Mouse (Mus musculus): Measurements from ENCODE around the gene Tshb.

Gene Tshb

DNA sequence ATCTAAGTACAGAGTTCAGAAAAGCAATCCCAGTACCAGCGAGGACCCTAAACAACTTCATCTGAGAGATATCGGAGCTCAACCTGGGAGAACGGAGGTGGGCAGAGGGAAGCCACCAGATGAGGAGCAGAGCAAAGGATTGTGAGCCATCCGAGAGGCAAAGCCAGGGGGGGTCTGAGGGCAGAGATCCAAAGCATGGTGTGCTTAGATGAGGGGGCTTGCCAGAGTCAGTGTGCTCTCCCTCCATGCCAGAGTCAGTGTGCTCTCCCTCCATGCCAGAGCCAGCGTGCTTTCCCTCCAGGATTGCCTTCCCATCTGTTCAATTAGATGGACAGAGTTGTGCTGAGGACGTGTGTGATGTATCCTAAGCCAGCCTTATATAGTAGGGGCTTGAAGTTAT, 45.4 kb downstream of the Tshb start:
- DNase-seq (ENCODE audit: low spot score in 2 of 2) = no peak

DNA sequence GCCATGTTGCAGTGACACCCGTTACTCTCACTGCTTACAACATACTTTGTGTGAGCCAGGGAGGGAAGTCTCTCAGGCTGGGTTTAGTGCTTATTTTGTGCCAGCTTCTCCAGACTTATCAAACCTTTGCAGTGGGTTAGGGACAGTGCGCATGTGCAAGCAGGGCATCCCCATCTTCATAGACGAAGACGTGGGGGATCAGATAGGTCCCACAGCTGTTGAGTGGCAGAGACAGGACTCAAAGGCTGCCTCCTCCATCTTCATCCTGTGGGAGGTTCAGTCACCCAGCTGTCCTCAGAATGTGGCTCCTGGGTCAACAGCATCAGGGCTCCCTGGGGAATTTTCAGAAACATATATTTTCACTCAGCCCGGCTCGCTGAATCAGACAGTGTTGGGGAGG, 46.1 kb downstream of the Tshb start:
- DNase-seq (ENCODE audit: low spot score in 2 of 2) = no peak

DNA sequence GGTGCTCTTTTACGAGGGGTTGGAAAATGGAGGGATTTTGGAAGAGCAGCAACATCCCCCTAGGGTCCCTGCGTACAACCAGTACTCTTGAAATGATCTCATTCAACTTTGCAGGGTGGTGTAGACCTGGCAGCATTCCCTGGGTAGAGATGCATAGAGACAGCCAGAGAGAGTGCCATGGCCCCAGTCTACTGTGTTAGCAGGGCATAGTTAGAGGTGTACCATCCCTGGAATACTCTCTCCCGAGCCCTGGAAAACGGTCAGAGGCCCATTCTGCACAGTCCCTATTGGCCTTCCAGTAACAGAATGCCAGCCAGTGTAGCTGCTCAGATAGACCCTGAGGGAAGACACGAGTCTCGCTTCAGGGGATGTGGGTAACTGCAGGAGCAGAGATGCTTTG, 46.9 kb downstream of the Tshb start:
- DNase-seq (ENCODE audit: low spot score in 2 of 2) = no peak

DNA sequence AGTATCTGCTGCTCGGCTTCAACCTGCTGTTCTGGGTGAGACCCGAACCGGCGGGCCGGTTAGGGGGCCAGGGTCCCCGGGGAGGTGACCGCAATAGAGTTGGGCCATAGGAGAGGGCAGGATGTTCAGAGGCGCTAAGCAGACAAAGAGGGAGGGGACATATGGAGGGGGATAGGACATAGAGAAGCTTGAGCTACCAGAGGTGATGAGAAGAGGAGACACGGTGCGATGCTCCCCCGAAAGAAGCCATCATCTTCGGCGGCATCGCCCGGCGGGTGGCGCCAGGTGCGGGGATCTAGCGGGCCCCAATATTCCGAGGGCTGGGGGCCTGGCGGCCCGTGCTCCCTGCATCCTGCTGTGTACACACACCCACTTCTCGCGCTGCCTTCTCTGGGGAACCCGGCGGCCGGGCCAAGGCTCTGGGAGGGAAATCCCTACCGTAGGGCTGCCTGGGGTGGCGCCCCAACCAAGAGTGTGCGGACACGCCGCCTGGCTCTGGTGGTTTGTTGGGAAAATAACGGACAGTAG, 47.4 kb downstream of the Tshb start:
- DNase-seq (ENCODE audit: low spot score in 2 of 2) = no peak

DNA sequence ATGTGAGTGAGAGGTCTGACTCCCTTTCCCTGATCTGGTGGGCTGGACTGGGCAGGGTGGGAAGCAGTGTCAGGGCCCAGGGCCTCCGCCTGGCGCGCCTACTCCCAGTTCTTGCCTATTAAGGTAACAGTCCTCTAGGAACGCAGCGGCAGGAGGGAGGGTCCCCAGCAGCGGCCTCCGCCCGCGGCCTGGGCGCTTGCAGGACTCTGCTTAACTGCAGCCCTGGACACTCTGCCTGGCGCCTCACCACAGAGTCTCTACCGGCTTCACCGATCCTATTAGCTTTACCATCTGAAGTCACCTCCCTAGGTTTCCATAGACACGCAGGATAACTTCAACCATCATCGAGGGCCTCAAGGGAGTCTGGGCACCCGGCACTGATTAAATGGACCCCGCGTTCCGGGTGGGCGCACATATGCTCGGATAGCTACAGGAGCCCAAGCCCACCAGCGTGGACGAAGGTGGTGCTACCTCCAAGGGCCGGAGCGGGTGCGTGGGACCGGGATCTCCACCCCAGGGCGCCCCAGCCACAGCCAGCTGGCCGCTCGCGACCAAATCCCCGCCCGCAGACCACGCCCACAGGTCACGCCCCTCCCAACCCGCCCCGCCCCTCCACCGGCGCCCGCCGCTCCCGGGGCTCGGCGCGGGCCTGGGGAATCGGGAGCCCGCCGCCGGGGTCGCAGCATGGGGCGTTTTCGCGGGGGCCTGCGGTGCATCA, 48.0 kb downstream of the Tshb start, which contains the start of gene Tspan2:
Gene Tspan2, plus strand, starts transcription at position 217 of the 718 bp plus-strand sequence.
- DNase-seq (ENCODE audit: low spot score in 2 of 2) = peak in 1 of 2 experiments; percentile 29

DNA sequence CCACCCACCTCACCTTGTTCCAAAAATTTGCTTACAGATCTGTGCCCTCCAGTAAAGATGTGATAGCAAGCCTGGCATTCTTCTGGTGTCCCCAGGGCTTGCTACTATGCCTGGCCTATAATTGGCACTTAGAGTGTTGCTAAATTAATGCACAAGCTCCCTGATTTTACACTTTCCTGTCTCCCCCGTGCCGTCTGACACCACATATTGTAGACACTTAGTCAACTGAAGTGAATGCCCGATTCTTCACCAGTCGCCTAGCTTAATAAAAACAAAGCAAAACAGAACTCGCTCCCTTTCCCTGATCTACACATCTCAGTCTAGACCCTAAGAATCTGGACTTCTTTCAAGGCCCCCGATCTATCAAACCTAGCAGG, 48.6 kb downstream of the Tshb start:
- DNase-seq (ENCODE audit: low spot score in 2 of 2) = no peak

DNA sequence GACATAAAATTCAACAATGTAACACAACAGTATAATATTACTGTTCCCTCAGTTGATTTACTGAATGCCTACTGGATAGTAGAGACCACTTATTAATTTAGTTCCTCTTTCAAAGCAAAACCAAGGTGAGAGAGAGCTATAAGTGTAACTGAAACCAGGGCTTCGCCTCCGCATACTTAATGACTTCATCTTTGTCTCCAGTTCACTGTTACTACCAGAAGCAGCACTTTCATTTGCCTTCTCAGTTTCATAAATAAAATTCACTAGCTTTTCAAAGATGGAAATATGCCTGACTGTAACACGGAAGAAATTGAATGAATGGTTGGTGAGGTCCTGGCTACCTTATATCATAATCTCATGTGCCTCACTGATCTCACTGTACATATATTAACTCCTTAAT, 49.5 kb downstream of the Tshb start:
- no peak for DNase-seq (ENCODE audit: low spot score in 2 of 2)

DNA sequence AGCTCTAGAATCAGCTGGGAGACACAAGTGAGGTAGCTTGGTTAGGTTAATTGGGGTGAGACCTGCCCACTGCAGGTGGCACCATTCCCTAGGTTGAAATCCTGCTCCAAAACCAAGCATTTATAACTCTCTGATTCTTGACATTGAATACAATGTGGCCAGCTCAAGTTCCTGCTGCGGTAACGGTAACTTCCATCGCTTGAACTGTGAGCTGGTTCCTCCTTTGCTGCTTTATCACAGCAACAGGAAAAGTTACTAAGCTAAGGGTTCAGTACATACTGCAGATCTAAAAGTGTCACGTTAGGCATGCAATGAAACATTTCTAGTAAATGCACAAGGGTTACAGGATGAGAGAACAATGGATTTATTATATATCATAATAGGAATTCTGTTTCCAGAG, 49.9 kb downstream of the Tshb start:
- no peak for DNase-seq (ENCODE audit: low spot score in 2 of 2)

DNA sequence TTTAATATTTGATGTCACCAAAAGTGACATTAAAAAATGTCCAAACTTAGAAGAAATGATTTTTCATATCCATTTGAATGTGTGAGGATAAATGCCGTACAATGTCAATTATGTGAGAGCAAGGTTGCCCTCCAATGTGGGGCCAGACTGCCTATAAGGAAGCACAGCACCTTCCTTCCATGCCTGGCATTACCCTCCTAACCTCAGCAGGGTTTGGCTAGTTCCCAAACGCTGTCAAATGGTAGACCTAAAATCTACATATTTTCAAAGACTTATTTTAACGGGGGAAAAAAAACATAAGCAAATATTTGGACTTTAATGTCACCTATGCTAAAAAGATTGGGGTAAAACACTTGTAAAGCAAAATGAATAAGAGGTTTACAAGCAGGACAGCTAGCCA, 51.4 kb downstream of the Tshb start:
- no peak for DNase-seq (ENCODE audit: low spot score in 2 of 2)

DNA sequence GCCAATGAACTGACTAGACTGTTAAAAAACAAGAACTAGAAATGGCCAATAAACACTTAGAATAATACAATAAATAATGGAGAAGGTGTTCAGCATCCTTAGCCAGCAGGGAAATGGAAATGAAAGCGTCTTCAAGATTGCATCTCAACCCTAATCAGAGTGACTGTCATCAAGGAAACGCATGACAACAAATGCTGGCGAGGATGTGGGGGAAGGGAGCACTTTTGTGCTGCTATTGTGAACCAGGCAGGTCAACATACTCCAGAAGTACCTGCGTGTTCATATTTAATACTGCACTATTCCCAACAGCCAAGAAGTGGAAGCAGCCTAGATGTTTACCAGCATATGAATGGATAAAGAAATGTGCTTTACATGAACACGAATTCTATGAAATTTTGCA, 53.1 kb downstream of the Tshb start:
- DNase-seq (ENCODE audit: low spot score in 2 of 2) = no peak

Data from frontal cortex, postnatal 14 days (tissue).